Mouse (Mus musculus) right cerebral cortex, postnatal 36 days (tissue): Measurements from ENCODE around the gene Anxa9.
"Not testable (repeated sequence)": the region's sequence is repeated elsewhere in the genome, so short reads cannot be mapped to it uniquely, and the experiment has no call there.

ENCODE experiments used
- DNase-seq, 2 experiments: peaks; one replicate each; pipeline ENCODE4 v3.0.0; 2022; ENCODE audit warnings: low spot score in 2 of 2, mixed read lengths in 1 of 2

Gene Anxa9

DNA sequence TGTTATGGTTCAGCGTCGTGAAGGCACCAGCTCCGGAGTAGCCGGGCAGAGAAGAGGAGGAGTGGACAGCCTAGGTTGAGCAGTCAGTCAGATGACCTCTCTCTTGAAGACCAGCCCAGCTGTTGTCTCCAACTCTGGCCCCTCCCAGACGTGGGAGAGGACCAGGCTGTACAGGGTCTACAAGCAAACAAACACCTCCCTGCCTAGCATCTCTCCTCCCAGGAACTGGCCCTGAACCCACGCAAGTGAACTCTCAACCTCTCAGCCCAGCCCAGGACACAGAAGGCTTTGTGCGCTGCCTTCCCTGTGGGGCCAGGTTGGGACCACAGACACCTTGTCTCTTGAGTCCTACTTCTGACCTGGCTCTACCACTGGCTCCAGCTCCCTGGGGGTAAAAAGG, at the start of gene Anxa9:
TSS of gene Anxa9 (minus strand) at position 77 of the 400 bp plus-strand sequence.
- no peak for DNase-seq

DNA sequence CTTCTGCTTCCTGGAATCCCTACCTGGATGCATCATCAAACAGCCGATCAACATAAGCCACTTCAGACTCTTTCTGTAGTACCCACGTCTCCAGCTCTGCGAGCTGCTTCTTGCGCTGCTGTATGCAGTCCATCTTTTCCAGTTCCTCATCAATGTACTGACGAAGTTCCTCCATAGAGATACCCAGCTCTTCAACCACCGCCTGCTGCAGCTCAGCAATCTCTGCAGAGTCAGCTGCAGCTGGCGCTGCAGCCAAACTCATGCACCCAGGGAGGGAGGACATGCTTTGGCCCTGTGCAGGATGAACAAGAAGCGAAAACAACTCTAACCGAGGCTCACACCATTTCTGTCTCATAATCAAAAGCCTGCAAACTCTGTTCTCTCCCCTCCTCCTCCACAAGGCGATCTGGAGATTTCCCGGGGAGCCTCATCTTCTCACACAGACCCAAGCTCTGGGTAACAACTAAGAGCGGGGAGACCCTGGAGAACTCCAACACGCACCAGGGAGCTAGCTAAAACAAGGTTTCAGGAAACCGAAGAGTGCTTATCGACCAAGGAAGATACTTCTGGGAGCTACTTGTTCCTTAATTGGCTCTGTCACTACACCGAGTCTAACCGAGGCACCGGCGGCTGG, 49.1 kb upstream of the Anxa9 start:
- DNase-seq, result not testable (repeated sequence)

DNA sequence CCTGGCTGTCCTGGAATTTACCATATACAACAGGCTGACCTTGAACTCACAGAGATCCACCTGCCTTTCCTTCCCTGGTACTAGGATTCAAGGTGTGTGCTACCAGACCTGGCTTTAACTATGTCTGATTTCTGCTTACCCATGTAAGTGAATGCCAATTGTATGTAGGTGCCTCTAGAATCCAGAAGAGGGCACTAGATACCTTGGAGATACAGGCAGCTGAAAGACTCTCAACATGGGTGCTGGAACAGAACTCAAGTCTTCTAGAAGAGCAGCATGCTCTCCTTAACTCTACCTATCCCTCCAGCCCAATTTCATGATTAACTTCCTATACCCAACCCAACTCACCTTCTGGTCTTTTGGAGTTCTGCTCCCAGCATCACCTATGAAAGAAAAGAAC, 42.5 kb upstream of the Anxa9 start:
- no peak for DNase-seq

DNA sequence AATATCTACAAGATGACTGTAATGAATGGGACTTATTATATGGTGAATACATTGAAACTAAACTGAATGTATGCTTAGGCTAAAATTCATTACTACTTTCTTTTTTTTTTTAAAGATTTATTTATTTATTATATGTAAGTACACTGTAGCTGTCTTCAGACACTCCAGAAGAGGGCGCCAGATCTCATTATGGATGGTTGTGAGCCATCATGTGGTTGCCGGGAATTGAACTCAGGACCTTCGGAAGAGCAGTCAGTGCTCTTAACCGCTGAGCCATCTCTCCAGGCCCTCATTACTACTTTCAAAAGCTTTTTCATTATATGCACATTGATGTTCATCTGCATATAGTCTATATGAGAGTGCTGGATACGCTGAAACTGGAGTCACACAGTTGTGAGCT, 41.4 kb upstream of the Anxa9 start:
- DNase-seq, result not testable (repeated sequence)

DNA sequence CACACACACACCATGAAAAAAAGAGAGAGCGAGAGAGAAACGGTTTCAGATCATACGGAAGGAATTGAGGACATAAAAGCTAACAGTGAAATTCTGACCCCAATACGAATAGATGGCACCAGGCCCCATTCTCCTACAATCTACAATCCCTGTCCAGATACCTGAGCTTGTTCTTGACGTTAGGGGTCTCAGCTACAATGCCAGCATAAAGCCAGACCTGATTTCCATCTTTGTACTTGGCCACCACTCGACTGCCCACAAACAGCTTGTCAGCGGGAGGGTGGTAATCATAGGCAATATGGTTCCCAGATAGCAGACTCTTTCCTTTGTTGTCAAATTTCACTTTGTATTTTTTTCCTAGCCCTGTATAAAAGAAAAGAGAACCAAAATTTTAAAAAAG, 39.5 kb upstream of the Anxa9 start:
- no peak for DNase-seq

DNA sequence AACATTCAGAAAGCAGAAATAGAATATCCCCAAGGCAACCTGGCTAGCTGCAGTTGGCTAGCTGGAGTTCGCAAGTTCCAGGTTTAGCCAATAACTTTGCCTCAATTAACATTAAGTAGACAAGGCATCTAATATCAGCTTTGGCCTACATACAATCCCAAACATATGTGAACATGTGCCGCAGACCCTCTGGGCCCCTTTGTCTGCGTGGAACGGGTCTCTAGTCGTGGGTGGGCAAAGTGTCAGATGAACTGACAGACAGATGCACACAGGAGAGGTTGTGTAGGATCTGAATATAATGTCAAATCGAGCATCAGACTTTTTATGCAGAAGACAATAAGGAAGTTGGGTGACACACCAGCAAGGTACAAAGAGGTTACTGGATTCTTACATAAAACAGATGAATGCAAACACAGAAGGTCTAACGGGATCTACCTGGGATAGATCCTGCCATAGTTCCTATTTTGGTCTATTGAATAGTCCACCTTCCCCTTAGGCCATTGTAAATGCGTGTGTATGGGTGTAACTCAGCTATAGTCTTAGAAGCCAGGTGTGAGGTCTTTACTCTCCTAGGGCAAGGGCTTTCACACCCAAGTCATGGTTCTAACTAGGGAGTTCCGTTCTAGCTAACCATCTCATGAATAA, 36.5 kb upstream of the Anxa9 start:
- not testable (repeated sequence) for DNase-seq

DNA sequence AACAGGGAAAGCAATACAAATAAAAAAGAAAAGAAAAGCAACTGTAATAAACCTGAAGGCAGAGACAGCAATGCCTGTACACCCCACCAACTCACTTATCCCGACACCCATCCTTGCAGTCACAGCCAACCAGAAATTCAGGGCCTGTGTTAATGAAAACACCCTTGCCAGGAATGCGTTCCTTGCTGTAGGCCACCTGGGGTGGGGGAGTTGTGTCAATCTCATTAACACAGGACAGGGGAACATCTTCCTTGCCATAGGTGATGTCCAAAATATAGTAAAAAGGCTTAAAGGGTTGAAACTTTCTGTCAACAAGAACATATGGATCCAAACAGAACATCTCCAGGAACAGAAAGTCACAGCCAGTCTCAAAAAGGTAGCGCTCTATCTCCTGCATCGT, 31.3 kb upstream of the Anxa9 start:
- no peak for DNase-seq

DNA sequence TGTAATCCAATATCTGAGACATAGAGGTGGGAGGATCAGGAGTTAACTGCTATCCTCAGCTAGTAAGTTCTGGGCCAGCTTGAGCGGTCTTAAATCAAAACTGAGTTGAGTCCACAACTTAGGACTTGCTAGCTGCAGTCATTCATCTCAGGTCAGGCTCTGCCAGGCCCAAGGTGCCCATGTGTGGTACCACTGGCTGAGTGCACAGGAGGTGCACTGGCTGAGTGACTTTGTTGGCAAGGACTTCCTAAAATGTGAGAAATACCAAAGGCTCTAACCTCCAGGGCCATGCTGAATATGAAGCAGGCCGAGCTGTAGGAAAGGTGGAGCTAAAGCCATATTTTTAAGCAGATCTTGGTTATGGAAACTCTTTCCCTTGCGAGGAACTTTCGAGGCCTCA, 30.4 kb upstream of the Anxa9 start:
- DNase-seq, result no peak

DNA sequence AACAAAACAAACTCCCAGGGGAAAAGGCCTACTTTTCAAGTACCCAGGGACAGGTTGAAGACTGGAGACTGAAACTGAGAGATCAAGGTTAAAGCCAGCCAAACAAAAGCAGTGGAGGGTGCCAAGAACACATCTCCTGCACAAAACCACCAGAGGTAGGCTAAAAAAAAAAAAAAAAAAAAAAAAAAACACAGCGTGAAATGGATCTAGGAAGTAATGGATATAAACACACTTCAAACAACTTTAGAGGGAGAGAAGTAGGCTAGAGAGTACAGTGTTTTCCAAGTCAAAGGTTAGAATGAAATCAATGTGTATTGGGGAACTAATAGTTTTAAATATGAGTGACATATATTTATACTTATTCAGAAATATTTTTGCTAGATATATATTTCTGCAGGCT, 24.6 kb upstream of the Anxa9 start:
- DNase-seq, result no peak

DNA sequence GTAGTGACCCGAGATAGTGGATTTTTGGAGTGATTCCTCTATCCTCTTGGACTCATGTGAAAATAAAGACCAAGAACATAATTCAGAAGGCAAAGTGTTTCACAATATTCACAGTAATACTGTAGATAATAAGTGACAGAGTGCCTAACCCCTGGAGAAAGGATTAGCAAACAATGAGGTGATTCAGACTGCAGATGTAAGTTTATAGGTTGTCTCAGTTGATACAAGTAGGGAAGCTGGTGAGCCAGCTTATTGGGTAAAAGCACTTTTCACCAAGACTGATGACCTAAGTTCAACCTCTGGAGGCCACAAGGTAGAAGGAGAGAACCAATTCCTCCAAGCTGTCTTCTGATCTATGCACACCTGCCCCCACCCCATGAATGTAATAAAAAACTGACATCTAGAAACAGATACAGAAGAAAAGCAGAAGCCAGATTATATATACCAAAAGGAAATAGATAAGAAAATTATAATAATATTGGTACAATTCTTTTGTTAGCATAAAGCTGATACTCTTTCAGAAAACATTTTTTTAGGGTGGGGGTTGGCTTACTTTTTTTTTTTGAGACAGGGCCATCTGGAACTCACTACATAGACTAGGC, 21.9 kb upstream of the Anxa9 start:
- DNase-seq, result no peak

DNA sequence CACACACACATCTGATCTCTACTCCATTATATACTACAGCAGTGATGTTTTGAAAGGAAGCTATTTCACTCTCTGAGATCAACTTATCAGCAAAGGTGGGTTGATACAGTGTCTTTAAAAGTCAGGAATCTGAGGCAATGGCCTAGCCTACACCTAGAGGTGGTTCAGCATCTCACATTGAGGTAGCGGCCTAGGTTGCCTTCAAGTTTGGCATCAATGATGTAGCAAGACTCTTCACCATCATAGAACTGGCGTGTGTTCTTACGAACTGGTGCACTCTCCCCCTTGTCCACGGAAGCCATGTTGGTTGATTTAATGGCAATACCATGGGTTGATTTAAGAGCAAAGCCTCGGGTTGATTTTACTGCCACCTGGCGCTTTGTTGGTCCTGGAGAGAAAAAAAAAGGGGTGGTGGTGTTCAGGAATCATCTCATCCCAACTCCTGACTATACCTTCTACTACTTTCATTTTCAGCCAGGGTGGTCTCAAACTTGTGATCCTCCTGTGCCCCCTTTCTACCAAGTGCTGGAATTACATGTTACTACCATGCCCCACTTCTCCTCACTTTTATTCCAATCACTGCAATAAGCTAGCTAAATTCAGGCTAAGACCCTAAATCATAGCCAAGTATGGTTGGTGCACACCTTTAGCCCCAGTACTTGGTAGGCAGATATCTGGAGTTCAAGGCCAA, 17.6 kb upstream of the Anxa9 start:
- DNase-seq, result no peak

DNA sequence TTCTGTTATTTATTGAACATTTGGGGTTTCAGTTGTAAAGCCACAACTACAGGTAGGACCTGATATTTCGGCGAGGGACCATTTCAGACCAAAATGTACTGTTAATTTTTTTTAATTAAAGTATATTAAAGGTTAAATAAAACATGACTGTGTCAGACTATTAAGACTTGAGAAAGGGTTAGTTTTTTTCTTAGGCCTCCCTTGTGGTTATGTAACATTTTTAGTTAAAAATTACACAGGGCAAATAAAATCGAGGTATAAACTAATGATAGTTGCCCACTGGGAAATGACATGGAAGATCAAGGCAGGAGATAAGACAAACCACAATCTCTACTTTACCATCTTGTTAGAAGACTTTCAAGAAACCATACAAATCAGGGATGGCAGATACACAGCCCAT, 16.5 kb upstream of the Anxa9 start:
- DNase-seq, result no peak

DNA sequence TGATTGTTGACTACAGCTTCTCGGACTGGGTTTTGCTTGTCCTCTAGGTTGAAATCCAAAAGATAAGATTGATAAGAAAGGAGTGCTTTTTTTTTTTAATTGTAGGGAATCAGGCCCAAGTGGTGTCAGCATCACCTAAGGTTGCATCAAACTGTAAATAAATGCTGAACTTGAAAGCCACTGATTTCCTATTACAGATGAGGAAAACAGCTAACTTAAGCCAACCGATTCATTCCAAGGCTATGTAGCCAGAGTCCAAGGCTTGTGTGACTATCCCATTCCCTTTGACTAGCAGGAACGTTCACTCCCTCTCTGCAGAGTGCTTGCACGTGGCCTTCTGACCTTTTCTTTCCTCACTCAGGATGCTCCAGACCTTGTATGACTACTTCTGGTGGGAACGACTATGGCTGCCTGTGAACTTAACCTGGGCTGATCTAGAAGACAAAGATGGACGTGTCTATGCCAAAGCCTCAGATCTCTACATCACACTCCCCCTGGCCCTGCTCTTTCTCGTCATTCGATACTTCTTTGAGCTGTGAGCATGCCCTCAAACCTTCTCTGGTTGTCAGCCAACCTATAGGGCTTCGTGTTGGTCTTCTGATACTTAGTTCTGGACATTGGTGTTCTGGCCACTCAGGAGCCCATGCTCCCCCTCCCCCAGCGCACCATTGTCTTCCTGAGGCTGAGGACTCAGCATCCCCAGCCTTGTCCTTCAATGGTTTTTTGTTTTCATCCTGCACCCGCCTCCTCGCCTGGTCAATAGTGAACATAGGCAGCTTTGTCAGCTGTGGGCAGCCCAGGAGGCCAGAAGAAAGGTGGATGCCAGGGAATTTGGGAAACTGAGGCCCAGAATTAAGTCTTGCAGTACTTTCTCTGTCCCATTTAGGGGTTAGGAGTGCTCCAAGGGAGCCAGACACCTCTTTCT, 13.0 kb upstream of the Anxa9 start:
- DNase-seq, result no peak

DNA sequence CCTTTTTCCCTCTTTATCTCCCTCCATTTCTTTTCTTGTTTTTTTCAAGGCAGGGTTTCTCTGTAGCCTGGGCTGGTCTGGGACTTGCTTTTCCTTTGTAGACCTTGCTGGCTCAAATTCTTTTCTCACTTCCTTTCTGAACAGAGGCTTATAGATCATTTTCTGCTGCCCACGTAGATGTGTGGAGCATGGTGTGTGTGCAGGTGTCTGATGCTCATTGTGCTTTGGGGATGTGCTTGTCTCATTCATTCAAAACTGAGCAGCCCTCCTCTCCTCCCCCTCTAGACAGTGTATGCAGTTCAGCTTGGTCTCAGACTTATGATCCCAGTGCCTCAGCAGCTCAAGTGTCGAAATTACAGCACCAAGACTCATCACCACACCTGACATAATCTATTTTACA, 12.1 kb upstream of the Anxa9 start:
- no peak for DNase-seq

DNA sequence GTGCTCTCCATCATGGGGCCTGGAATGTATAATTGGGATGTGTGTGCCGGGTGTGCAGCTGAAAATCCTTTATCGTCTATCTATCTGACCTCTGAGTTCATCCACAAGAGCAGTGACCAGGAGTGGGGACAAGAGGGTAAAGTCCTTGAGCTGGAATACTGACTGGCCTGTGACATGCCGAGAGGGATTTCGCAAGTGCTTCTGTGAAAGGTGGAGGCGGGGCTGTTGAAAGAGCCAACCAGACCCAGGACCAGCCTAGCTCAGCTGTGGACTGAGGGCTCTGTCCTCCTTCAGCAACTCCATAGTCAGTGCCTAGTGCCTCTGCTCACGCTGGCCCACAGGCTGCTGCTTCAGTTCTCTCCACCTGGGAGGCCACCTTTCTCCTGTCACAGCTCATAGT, 11.6 kb upstream of the Anxa9 start:
- DNase-seq, result no peak

DNA sequence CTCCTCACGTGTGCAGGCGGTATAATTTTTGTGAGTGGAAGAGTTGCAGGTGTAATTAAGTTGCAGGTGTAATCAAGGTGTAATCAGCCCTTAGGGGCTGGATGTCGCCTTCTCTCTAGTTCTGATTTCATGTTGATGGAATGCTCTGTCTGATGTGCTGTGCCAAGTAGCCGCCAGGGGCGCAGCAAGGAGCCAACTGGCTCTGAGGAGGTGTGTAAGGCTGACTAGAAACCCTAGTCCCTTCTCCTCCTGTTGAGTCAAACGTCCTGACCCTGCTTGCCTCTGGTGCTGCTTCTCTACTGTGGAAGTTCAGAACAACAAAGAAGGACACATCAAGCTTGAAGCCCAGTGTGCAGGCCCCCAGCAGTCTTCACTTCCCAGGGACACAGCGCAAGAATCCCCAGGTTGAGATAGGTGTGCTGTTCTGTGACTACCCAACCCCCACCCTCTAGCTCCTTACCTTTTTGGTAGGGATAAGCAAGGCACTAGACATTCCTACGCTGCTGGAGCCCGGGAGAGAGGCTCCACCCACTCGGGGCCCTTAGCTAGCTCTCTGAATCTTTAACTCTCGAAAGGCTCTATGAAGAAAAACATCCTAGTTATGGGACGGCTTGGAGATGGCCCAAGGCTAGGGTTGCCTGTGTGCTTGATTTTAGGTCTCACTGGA, 10.6 kb upstream of the Anxa9 start:
- peak in 1 of 2 experiments; percentile 44 for DNase-seq

DNA sequence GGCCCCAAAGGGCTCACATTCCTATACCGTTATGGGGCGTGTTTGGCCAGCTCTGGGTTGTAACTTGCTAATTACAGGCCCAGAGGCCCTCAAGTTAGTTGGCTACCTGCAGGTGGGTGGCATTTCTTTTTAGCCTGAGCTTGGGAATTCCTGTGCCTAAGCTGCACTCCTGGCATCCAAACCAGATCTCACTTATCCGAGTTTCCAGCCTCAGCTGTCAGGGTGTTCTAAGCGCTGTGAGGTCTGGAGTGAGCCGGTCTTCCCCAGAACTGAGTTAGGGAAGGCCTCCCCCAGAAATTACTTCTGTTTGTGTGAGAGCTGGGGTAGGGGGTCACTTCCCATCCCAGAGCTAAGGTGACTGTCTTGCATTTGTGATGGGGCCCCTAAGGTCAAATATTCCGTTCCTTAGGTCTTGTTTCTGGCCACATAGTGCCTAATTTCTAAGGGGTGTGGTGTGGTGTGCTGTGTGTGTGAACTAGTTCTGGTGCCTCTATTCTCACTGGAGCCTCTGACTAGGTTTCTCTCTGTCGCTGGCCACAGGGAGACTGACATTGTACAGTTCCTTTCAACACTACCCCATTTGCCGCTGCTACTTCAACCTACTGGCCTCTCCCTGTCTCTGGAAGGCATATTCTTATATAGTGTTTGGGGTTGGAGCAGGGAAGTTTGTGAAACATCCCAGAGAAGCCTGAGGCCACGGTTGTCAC, 9.0 kb upstream of the Anxa9 start:
- no peak for DNase-seq

DNA sequence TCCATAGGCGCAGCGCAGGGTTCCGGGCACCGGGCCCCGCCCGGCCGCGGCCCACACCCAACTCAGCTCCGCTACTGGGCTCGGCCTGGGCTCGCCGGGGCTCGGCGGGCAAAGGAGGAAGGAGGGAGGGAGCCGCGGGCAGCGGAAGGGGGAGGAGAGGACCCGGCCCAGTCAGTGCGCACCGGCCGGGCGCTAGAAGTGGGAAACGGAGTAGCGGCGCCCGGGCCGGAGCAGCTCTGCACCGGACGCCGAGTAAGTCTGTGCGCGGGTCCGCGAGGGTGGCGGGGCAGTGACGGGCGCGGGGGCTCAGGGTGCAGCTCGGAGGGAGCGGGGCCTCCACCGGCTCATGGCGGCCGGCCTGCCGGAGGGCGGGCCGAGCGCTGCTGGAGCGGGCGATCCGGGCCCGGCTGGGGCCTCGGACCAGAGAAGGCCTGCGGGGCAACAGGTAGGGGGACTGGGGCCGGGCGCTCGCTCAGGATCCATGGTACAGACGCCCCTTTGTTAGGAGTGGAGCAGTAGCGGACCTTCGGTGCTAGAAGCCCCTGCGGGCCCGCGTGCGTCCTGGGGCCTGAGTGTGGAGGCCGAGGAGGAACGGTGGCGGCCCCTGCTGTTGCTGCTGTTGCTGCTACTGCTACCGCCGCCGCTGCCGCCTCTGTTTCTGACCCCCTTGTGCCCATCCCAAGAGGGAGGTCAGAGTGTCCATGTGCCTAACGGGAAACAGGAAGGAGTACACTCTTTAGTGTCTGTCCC, 8.3 kb upstream of the Anxa9 start:
- DNase-seq, result peak; percentile 45

DNA sequence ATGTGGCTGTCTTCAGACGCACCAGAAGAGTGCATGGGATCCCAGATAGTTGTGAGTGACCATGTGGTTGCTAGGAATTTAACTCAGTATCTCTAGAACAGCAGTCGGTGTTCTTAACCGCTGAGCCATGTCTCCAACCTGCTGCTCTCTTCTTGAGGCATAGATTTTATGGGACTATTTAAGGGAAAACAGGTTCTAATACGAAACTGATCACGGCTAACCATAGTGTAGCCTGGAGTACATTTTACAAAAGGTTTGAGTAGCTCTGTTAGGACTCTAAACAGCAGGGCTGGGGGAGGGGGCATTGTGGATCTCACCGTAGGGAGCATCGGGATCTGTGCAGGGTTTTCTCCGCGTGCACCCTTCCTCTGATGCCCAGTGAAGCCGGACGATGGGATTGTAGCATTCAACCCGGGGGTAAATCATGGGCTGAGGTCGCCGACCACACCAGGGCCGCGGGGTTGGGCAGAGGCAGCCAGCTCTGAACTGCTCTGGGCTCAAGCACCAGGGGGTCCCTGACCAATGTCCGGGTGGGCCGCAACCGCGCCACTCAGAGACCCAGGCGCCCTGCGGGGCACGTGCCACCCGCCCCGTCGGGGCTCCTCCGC, 7.6 kb upstream of the Anxa9 start, which contains the start of gene Cers2:
TSS of gene Cers2 (plus strand) at position 306 of the 608 bp plus-strand sequence.
- no peak for DNase-seq
